Mouse (Mus musculus) CH12.LX (cell line): ENCODE results near the gene Zmynd10.

ENCODE experiments used
- CTCF ChIP-seq, 2 experiments: IDR thresholded peaks in 1 of 2; conservative IDR thresholded peaks in 1 of 2; 2 replicates each; pipeline ENCODE4 v1.5.1; 2011 to 2012; ENCODE audit warnings: low read depth in 2 of 2, low read length in 2 of 2, improper control_type of control experiment in 1 of 2, inconsistent platforms in 1 of 2, mild to moderate bottlenecking in 1 of 2, moderate library complexity in 1 of 2
- MAFK ChIP-seq: IDR thresholded peaks from 2 replicates; pipeline ENCODE4 v1.6.1; 2011; ENCODE audit warnings: low read length, improper control_type of control experiment; ENCODE audit not compliant: insufficient replicate concordance
- NRF1 ChIP-seq: IDR thresholded peaks from 2 replicates; pipeline ENCODE4 v1.6.1; 2014; ENCODE audit warnings: low read depth, mild to moderate bottlenecking, inconsistent platforms, low read length, improper control_type of control experiment, moderate library complexity
- POLR2A ChIP-seq: IDR thresholded peaks from 2 replicates; pipeline ENCODE4 v1.6.1; 2011; ENCODE audit warnings: low read depth, mild to moderate bottlenecking, improper control_type of control experiment, low read length
- POLR2AphosphoS2 ChIP-seq: IDR thresholded peaks from 2 replicates; pipeline ENCODE4 v1.6.1; 2011; ENCODE audit warnings: low read depth, low read length, improper control_type of control experiment
- UBTF ChIP-seq: IDR thresholded peaks from 2 replicates; pipeline ENCODE4 v1.6.1; 2012; ENCODE audit warnings: low read depth, mild to moderate bottlenecking, inconsistent platforms, low read length, improper control_type of control experiment, moderate library complexity

- no peak for TF ChIP-seq MAFK
- TF ChIP-seq POLR2A: no peak
- no peak for TF ChIP-seq UBTF
- TF ChIP-seq CTCF (conservative IDR thresholded peaks at IDR 0.05 in 1 of 2, IDR thresholded peaks at IDR 0.05 in 1 of 2; ENCODE audit: low read depth in 2 of 2, low read length in 2 of 2): no peak
- no peak for TF ChIP-seq NRF1
- no peak for TF ChIP-seq POLR2AphosphoS2
These were observed 8.6 kb downstream of the Zmynd10 start for GRCm38 (mm10) chr9:107555701-107556100.
